Mouse (Mus musculus) liver, embryonic 14.5 days (tissue): ENCODE results near the gene Celf2.

Source experiments
- CTCF ChIP-seq: IDR thresholded peaks from 2 replicates; pipeline ENCODE4 v1.5.1; 2016; ENCODE audit warnings: antibody characterized with exemption, low read depth, control low read depth
- EP300 ChIP-seq: IDR thresholded peaks from 2 replicates; pipeline ENCODE4 v1.6.1; 2016; ENCODE audit warnings: antibody characterized with exemption, low read depth

DNA sequence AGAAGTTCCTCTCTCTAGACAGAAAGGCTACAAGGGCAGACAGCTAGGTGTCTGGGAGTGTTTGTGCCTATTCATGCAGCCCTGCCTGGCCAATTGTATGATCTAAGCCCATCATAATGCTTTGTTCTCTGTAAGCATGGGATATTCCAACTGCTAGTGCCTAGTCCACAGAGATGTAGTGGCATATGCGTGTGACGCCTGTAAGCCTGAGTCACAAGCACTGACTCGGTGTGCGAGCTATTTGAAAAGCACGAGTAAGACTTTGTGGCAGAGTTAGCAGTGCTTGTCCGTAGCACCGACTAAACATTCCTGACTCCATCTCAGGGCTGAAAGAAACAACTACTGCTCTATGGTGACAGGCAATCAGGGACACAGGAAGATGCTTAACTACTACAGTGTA is 960.1 kb downstream of the Celf2 start:
- TF ChIP-seq CTCF = no peak
- TF ChIP-seq EP300 = no peak
